ENCODE assay signal across 17 mouse cellular contexts in genomic region chr2:145801322-145802052, GRCm38 (mm10).
DNase-seq lines count a peak whose midpoint lies in the region; ATAC-seq and TF ChIP-seq lines count a peak whose summit lies in the region.
"Had no signal": no experiment of that assay in that cellular context is flagged by ENCODE, and none has a peak within 500 bp of the region (broad histone marks: within the 10 kb centered on the region; RNA-seq: fewer than 3 reads in every experiment).

No protein-coding gene starts in this region.

- no peak overlapping the region for H3K4me3 ChIP-seq in kidney, embryonic 16.5 days (ENCODE audit: low read length)
- no peak overlapping the region for H3K4me3 ChIP-seq in hindbrain, postnatal 0 days (ENCODE audit: low read length)
- no peak overlapping the region for H3K4me3 ChIP-seq in forebrain, embryonic 14.5 days (ENCODE audit: low read depth, low read length)
- H3K4me3 ChIP-seq: heart, adult 2 months; hindbrain, embryonic 12.5 days; liver, embryonic 12.5 days; midbrain, embryonic 12.5 days; myocyte had no signal

- no peak for TF ChIP-seq CTCF in hindbrain, postnatal 0 days (IDR thresholded peaks at IDR 0.05; ENCODE audit: low read depth)

- DNase-seq in adrenal gland, postnatal 14 days, result peak; percentile 64
- no peak for DNase-seq in adrenal gland, adult 18-20 months (ENCODE audit: low spot score in 2 of 2)
- peak; percentile 59 to 65 for DNase-seq in kidney, adult 8-10 months
- peak; percentile 27 for DNase-seq in fibroblast of lung, adult 2 months (ENCODE audit: low read depth)
- peak; percentile 55 for DNase-seq in lung, postnatal 10 days
- DNase-seq in hindbrain, postnatal 0 days (ENCODE audit: low spot score), result no peak
- DNase-seq in forebrain, embryonic 14.5 days (ENCODE audit: low spot score), result no peak
- DNase-seq: cerebellum, adult 9-10 months had no signal

- peaks cover 39% of the 10 kb centered on the region for H3K36me3 ChIP-seq in kidney, embryonic 16.5 days (ENCODE audit: insufficient read depth, low read length)
- no peaks in the 10 kb centered on the region for H3K36me3 ChIP-seq in hindbrain, postnatal 0 days (ENCODE audit: insufficient read depth, low read length)
- H3K36me3 ChIP-seq in forebrain, embryonic 14.5 days (ENCODE audit: control insufficient read depth, insufficient read depth, low read length), result no peaks in the 10 kb centered on the region
- H3K36me3 ChIP-seq: hindbrain, embryonic 12.5 days; liver, embryonic 12.5 days; midbrain, embryonic 12.5 days had no signal

- H3K4me1 ChIP-seq in kidney, embryonic 16.5 days (ENCODE audit: insufficient read depth, low read length), result no peaks in the 10 kb centered on the region
- H3K4me1 ChIP-seq in hindbrain, postnatal 0 days (ENCODE audit: insufficient read depth, low read length), result no peaks in the 10 kb centered on the region
- H3K4me1 ChIP-seq in forebrain, embryonic 14.5 days (ENCODE audit: control insufficient read depth, insufficient read depth, low read length), result no peaks in the 10 kb centered on the region
- H3K4me1 ChIP-seq: hindbrain, embryonic 12.5 days; liver, embryonic 12.5 days; midbrain, embryonic 12.5 days had no signal

- H3K9ac ChIP-seq in kidney, embryonic 16.5 days (replicated peaks; ENCODE audit: low read length), result no peak overlapping the region
- H3K9ac ChIP-seq in hindbrain, postnatal 0 days (replicated peaks; ENCODE audit: low read length), result no peak overlapping the region
- H3K9ac ChIP-seq in forebrain, embryonic 14.5 days (ENCODE audit: low read length), result no peak overlapping the region
- H3K9ac ChIP-seq: hindbrain, embryonic 12.5 days; liver, embryonic 12.5 days; midbrain, embryonic 12.5 days had no signal

- no peak overlapping the region for H3K27ac ChIP-seq in kidney, embryonic 16.5 days (ENCODE audit: low read length)
- H3K27ac ChIP-seq in hindbrain, postnatal 0 days, result no peak overlapping the region
- no peak overlapping the region for H3K27ac ChIP-seq in forebrain, embryonic 14.5 days (ENCODE audit: low read depth, low read length)
- H3K27ac ChIP-seq: heart, adult 2 months; hindbrain, embryonic 12.5 days; liver, embryonic 12.5 days; midbrain, embryonic 12.5 days had no signal

- H3K9me3 ChIP-seq in kidney, embryonic 16.5 days (ENCODE audit: low read length), result peaks cover 6% of the 10 kb centered on the region
- peaks cover 3% of the 10 kb centered on the region; the same call in 1 of the 2 replicates for H3K9me3 ChIP-seq in hindbrain, postnatal 0 days (ENCODE audit: low read length)
- 0 out of 2 replicates have a peak, but pooled peaks cover 5% of the 10 kb centered on the region for H3K9me3 ChIP-seq in forebrain, embryonic 14.5 days (replicated peaks; ENCODE audit: control insufficient read depth, low read length)
- H3K9me3 ChIP-seq: liver, embryonic 12.5 days had no signal

- WGBS in kidney, embryonic 16.5 days, result 66% methylated on average over 9 of the region's 9 CpGs
- 86% methylated on average over 9 of the region's 9 CpGs for WGBS in hindbrain, postnatal 0 days
- WGBS in forebrain, embryonic 14.5 days, result 88% methylated on average over 9 of the region's 9 CpGs

- H3K27me3 ChIP-seq in kidney, embryonic 16.5 days (ENCODE audit: insufficient read depth, low read length), result no peaks in the 10 kb centered on the region
- no peaks in the 10 kb centered on the region for H3K27me3 ChIP-seq in hindbrain, postnatal 0 days (ENCODE audit: insufficient read depth, low read length)
- H3K27me3 ChIP-seq in forebrain, embryonic 14.5 days (replicated peaks; ENCODE audit: control insufficient read depth, insufficient read depth, low read length), result no peaks in the 10 kb centered on the region
- H3K27me3 ChIP-seq: hindbrain, embryonic 12.5 days; liver, embryonic 12.5 days; midbrain, embryonic 12.5 days; Patski had no signal

- no peak overlapping the region for H3K4me2 ChIP-seq in kidney, embryonic 16.5 days (replicated peaks; ENCODE audit: low read depth, low read length)
- no peak overlapping the region for H3K4me2 ChIP-seq in hindbrain, postnatal 0 days (ENCODE audit: low read depth, low read length)
- no peak overlapping the region for H3K4me2 ChIP-seq in forebrain, embryonic 14.5 days (ENCODE audit: low read length)
- H3K4me2 ChIP-seq: hindbrain, embryonic 12.5 days; liver, embryonic 12.5 days; midbrain, embryonic 12.5 days had no signal

- ATAC-seq in kidney, embryonic 16.5 days (ENCODE audit: low FRiP score, low TSS enrichment), result no peak
- no peak for ATAC-seq in hindbrain, postnatal 0 days
- no peak for ATAC-seq in forebrain, embryonic 14.5 days
- ATAC-seq: forebrain, embryonic 16.5 days; intestine, embryonic 16.5 days; liver, embryonic 12.5 days; Patski had no signal

Comparison
In these comparisons a context has a peak if more than half of its experiments do, and no peak if none do; other contexts are left out.
1. DNase-seq: peak in adrenal gland, postnatal 14 days (single experiment), kidney, adult 8-10 months (2 of 2), fibroblast of lung, adult 2 months (single experiment) and lung, postnatal 10 days (single experiment); none in adrenal gland, adult 18-20 months (0 of 2), hindbrain, postnatal 0 days (single experiment) and forebrain, embryonic 14.5 days (single experiment).